Mouse (Mus musculus) lung, adult 2 months (tissue): Measurements from ENCODE around the gene Acrbp.

ENCODE experiments used
- CTCF ChIP-seq: fragments of 200-500 bp; IDR thresholded peaks from 2 replicates; pipeline ENCODE4 v1.5.1; 2011; ENCODE audit warnings: mild to moderate bottlenecking, low read length, control low read depth; ENCODE audit not compliant: insufficient read depth
- POLR2A ChIP-seq: fragments of 200-500 bp; IDR thresholded peaks from 2 replicates; pipeline ENCODE4 v1.6.1; 2011; ENCODE audit warnings: low read depth, mild to moderate bottlenecking, control low read depth, low read length, borderline replicate concordance; ENCODE audit errors: extremely low read depth

GRCm38 (mm10) chr6:125008060-125008459, 41.4 kb upstream of the Acrbp start:
- TF ChIP-seq POLR2A: no peak
- no peak for TF ChIP-seq CTCF
